Mouse (Mus musculus) adrenal gland, postnatal 14 days (tissue): Measurements from ENCODE around the gene Nrap. TPM values are rescaled to one million over a fixed set of nuclear protein-coding genes. Genes with fewer than 3 reads are reported as not detected.
A peak's percentile ranks its signal among the peaks of the same experiment; 100 is the strongest.

ENCODE experiments used
- DNase-seq: peaks from one replicate; pipeline ENCODE4 v3.0.0; 2021; ENCODE audit warnings: mixed read lengths
- total RNA-seq: library from RNA; stranded (reverse); gene quantifications from 2 replicates; pipeline ENCODE4 v1.2.3, GENCODE M21; 2021

The Nrap gene
- total RNA-seq, 1 experiment from 2014 or later = 0.11 TPM

DNA sequence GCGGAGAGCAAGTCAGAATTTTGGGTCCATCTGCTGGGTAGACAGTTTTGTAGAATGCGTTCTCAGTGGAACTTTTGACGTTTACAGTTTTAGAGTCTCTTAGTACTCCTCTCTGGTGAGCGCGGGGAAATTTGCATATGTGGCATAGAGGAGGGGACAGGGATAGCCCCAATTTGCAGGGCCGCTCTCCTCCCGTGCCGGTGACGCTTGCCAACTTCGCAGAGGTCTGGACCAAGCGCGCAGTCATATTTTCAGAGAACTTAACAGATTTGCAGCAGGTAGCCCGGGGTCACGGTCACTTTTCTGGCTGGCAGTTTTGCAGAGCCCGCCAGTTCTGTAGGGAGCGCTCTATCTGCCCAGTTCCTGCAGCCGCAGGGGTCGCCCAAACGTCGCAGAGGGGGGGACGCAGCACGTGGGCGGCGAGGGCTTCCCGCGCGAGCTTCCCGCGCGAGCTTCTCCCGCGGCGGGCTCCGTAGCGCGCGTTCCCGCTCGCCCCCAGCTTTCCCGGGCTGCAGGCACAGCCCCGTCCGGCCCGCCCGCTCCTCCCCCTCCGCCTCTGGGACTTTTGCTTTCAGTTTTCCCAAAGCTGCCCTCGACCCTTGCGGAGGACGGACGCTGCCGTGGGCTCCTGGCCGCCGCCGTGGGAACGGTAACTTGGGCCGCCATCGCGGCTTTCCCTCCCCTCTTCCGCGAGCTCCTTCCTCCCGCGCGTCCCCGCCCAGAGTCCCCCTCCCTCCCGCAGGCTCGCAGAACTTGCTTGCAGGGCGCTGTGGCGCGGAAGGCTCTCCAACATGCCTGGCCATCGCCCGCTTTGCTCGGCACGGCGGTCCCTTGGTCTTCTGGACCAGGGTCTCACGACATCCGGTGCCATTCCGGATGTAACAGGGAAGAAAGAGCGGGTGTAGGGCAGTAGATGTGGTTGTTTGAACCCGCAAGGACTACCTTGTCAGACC is 7.1 kb upstream of the Nrap start, which contains the start of gene Casp7:
Gene Casp7 (plus strand): TSS at position 461 of the 953 bp plus-strand sequence.
- peak; percentile 85 for DNase-seq

DNA sequence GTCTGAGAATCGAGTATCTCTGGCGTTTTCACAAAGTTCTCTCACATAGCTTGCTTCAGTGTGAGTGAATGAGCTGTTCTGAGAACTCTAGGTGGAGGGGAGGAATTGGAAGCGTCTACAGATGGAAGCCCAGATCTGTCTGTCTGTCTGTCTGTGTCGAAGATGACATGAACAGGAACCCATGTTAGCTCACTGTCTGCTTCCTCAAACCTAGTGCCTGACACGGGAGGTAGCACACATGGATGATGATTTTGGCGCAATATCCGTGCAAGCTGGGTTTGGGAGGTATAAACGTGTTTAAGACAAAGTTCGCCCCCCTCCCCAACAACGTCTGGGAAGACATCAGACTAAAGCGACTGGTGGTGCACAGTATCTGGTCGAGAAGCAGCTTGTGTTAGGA is 6.4 kb upstream of the Nrap start:
- no peak for DNase-seq

DNA sequence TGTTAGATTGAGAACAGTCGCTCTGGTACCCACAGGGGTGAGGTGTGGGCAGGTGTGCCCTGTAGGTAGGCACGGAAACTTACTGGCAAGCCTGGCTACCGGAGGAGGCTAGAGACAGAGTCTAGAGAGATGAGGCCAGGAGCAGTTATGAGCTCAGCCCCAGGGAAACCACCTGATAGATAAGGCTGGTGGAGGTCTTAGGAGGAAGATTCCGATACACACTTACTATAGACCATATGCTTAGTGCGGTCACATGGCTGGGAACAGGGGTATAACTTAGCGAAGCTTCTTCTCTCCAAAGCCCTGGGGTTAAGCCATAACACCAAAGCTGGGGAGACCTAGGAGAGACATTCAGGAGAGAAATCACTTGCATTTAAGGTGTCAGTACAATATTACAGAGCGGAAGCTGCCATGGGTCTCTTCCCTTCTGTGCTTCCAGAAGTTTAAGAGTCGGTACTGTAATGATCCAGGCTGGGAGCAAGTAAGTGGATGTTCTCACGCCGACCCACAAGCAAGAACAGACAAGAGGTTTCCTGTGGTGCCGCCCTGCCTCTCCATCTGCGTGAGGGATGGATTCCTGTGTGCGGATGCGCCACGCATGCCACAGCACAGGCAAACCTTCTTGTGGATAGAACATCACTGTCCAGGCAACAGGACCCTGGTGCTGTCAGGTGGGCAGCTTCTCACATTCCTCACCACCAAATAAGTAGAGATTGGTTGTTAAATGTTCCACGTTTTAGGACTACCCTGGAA is 5.5 kb upstream of the Nrap start:
- DNase-seq = no peak

DNA sequence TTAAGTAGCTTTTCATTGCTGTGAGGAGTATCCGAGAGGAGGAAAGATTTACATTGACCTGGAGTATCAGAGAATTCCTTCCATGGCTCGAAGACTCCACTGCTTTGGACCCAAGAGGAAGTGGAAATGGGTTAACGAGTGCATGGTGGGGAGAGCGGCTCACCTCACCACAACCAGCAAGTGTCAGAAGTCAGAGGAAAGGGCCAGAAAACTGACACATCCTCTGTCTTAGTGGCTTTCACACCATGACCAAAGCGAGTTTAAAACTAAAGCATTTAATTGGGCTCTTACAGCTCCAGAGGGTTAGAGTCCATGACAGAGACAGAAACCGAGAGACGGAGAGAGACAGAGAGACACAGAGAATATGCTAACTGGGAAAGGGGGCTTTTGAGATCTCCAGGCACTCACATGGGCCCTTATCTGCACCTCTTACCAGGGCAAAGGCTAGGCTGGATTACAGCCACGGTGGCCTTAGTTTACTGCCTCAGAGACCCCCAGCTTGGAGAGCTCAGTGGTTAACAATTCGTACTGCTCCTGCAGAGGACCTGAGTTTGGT is 3.6 kb upstream of the Nrap start:
- DNase-seq = no peak

DNA sequence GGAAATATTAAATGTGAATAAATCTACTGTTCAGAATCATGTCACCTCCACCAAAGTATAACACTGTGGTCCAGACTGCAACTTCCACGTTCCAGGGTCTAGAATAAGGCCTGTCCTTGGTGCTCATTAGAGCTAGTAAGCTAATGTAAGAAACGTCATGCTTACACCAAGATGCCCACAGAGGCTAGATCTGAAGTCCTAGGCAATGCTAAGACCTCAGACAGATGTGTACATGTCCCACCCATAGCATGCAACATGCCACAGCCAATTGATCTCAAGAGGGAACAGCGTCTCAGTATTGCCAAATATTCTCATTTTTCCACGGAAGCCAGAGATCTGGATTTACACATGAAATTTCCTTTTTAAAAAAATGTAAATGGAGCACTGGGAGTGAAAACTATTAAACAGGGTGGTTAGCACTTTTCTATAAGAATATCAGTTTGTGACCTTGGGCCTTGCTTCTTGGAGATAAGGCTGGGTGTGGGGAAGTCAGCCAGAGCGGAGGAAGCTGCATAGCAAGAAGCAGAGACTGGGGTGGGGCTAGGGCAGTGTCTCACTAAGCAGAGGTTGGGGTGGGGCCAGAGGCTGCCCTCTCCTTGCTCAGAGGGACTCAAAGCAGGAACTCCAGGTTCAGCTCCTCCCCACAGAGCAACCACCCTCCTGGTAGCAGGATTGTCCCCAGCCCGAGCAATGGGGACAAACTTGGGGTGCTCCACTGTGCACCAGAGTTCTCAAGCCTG is 1.6 kb upstream of the Nrap start:
- no peak for DNase-seq

DNA sequence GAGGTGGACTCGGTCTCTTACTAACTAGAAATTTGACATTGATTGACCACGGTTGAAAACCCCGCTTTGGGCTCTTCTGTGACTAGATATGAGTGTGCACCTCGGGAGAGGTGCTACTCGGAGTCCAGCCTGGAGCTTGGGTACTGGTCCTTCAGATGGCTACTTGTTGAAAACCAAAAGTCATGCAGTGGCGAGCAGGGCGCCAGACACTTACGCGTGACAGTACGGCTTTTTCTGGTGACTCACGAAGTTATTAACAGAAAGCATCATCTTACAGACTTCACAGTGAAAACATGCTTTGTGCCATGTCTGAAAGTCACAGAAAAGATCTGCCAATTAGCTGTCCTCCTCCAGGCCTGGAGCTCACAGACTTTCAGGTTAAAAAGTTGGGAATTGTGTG is 661 bp downstream of the Nrap start:
- no peak for DNase-seq

DNA sequence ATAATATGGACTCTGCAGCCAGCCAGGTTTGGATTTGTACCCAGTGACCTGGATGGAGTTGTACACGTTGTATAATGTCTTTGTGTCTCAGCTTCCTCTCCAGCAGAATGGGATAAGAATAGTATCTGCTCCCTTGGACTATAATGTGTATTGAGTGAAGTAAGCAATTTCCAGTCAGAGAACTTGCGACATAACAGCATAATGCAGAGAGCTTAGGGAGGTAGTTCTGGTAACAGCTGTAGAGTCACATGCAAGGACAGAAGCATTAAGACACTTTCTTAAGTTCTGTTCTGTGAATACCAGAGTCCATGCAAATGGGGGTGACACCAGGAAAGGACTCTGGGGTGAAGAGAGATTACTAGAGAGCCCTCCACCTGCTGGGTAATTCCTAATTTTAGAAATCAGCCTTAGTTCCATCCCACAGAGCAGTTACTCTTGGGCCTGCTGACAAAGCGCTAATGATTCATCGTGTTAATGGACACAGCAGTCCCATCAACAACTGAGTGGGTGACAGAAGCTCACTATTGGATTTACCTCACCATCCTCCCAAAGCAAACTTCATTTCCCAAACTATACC is 2.0 kb downstream of the Nrap start:
- DNase-seq = no peak

DNA sequence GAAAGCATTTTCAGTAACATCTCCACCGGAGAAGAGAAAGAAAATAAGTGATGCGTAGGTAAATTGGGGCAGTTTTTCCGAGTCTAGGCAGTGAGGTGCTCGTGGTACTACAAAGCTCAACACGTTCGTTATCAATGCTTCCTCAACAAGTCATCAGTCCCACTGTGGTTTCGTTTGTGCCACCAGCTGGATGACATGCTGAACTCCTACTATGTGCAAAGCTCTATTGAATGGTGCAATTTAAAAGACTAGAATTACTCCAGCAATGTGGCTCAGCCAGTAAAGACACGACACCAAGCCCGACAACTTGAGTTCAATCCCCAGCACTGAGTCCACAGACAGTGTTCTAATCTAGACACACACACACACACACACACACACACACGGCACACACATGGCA is 3.7 kb downstream of the Nrap start:
- DNase-seq = no peak

DNA sequence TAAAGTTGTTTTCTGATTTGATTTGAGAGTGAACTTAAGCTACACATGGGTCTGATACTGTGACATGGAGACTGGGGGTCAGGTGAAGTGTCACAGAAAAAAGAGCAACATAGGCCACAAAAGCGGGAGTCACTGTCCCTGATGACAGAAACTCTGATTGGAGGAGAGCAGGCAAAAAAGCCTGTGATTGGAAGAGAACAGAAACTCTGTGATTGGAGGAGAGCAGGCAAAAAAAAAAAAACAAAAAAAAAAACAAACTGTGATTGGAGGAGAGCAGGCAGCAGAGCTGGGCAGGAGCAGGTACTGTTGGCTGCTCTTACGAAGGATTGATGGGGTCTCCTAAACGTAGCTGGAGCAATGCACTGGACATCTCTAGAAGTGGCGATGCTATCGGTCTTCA is 4.3 kb downstream of the Nrap start:
- no peak for DNase-seq

DNA sequence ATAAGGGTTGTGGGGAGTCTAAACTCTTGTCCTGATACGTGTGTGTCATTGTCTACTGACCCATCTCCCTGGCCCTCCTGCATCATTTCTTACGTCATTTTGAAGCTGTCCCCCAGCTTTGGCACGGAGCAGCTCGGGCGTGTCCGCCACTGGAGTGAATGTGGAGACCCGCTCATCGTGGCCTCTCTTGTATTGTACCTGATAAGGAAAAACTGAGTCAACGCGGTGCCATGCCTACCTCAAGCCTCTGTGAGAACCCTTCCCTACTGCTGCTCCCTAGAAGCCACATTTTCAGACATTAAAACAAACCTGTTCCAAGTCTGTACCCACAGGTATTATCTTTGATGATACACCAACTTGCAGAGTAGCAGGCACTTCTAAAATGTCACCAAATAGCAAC is 8.4 kb downstream of the Nrap start:
- no peak for DNase-seq

DNA sequence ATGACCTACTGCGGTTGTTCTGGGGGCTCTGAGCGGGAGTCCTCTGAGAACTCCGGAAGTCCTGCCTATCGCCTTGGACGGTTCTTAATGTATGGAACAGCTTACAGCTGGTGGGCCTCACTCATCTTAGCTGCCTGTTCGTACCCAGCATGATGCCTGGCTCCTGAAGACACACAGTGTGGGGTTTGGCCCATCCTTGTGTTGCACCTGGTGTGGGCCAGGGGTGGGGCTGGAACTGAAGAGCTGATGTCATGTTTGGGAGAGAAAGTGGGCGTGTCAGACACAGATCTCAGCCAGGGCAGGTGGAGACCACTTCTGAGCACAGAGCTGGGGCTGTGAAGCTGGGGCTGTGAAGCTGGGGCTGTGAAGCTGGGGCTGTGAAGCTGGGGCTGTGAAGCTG is 9.5 kb downstream of the Nrap start:
- DNase-seq = no peak

DNA sequence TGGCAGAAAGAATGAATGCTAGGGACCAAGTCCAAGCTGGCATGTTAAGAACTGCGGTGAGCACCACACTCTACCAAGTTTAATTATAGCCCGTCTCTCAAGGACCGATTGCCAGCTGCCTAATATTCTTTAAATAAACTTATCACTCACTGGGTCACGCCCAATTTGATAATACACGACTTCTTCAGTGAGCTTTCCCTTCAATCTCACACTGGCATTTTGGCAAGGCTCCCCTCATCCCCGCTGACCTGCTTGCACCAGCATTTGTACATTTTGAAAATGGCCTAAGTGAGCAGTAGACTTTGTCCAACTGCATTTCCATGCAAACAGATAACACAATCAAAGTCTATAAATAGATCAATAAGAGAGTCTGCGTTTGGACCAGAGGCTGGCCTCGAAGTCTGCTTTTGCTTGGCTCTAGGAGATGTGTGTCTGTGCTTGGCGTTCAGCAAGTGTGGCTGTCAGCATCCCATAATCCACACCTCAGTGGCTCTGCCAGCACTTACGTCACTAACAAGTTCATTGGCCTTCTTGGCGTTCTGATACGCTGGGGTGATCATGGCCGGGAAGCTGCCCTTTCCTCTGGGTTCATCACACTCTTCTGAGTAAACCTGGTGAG is 11.2 kb downstream of the Nrap start:
- no peak for DNase-seq

DNA sequence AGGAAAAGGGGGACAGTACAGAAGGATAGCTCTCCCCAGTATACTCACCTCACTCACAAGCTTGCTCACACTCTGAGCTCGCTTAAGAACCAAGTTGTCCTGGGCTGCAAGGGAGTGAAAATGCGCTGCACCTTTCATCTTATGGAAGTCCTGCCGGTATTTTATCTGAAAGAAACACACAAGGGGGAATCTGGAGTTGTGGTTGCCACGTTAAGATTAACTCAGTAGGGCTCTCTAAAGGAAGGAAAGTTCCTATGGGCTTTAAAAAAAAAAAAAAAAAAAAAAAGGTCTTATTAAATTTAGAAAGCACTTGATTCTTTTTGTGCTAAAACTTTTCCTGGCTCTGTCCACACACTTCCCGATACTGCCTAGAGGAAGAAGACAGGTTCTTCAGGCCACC is 11.8 kb downstream of the Nrap start:
- DNase-seq = no peak

DNA sequence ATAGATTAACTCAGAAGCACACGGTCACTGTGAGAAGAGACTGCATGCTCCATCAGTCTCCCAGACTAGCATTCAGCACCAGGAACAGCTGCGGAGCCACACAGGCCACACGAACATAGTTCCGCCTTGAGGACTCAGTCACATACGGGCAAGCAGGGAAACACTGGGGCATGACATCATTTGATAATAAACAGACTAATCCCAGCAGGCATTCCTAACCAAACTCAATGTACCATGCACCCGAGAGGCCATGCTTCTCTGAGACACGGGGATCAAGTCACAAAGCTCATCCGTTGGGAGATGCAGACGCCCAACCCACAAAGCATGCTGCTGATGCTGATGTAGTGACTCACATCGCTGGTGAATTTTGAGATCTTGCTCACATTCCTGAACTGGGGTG is 15.8 kb downstream of the Nrap start:
- no peak for DNase-seq

DNA sequence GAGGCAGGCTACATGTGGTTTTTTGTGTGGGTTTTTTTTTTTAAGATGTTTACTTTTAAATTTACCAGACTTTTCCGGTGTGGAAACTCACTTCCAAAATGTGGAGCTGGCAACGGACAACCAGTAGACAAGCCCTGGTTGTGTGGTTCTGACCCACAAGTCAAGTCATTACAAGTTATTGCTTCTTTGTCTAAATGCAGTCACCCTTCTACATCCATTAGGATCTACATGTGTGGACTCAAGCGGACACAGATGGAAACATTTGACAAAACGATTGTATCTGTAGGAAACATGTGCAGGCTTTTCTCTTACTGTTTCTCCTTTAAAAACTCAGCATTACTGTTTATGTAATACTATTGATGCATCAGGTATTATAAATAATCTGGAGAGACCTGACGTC is 16.6 kb downstream of the Nrap start:
- DNase-seq = no peak

DNA sequence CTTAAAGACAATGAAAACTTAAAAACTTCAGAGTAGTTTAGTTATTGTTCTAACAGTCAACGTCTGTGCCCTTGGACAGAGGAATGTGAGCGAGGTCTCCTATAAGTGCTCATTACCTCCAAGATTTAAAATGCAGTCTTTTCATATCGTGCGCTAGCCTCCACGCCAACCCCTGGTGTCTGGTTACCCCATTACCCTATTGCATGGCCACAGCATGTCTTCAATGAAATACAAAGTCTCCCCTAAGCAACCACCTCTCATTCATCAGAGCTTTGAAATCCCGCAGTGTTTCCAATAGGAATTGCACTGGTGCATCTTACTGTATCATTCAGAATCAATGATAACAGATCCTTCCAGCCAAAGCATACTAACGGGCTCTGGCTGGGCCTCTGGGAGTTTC is 17.6 kb downstream of the Nrap start:
- DNase-seq = no peak

DNA sequence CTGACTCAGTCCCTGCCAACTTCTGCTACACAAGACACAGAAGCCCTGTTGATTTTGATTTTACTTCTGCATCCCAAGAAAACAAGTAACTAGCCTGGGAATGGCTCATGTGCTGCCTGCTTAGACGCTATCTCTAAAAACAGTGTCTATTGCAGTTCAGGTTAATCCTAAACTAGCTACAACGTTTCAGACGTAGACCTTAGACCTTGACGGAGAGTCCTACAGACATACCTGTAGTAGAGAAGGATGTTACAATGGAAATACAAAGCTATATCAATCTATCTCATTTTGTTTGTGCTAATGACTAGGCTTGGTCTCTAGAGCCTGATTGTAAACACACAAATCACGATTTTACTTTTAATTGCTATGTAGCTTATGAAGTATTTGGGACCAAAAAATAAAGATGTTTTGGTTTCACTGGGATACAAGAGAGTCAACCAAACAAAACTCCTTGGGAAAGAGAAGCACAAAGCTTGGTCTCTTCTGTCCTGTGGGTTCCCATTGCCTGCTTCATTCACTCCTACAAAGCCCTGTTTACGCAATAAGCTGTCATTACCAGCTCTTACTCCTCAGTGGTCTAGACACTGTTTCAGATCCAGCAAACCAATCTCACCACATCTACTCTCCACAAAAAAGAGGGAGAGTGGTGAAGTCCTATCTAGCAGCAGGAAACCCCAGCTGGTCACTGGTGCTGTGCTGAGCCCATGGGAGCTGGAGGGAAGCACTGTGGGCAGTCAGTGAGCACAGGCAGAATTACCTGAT is 19.3 kb downstream of the Nrap start:
- DNase-seq = no peak

DNA sequence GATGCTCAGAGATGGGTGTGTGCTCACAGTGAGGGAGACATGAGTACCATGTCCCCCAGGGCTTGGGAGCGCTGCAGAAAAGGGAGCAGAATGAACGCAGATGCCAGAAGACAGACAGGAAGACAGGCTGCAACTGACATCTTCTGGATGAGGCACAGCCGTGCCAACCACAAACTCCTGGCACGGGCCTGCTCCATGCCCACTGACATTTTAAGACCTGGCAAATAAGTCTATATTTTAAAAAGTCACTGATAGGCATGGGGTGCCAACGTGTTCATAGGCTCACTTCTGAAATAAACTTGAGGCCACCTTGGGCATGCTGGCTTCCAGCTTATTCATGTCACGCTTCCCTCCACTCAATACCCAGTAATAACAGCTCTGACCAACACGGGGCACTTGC is 20.9 kb downstream of the Nrap start:
- no peak for DNase-seq

DNA sequence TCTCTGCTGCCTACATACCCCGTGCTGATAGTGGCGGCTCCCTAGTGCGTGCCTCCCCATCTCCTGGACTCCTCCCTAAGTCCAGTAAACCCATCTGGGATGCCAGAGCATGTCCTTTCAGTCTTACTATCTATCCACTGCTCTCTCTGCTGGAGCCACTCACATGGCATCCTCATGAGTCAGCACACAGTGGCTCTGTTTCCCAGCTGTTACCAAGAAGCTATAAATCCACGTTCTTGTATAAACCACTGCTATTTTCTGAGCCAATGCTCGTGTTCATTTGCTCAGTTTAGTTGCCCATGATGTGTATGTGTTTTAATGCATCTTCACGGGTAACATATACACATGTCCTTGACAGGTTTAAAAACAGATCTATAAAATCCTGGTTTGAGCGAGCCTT is 22.1 kb downstream of the Nrap start:
- DNase-seq = no peak

DNA sequence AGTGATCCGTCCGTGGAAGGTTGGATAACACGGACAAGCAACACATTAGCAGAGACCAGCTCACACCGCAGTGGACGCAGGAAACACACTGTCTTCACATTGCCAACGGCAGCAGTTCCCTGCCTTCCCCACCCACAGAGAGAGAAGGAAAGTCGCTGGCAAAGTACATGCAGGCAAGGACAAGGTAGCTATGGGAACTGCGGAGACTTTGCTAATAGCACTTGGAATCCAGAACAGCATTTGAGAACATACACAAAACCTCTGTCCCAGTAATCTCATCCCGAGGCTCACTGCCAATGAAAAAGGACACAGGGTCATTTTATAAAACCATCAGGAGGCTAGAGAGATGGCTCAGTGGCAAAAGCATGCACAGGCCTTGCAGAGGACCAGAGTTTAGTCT is 23.2 kb downstream of the Nrap start:
- no peak for DNase-seq

DNA sequence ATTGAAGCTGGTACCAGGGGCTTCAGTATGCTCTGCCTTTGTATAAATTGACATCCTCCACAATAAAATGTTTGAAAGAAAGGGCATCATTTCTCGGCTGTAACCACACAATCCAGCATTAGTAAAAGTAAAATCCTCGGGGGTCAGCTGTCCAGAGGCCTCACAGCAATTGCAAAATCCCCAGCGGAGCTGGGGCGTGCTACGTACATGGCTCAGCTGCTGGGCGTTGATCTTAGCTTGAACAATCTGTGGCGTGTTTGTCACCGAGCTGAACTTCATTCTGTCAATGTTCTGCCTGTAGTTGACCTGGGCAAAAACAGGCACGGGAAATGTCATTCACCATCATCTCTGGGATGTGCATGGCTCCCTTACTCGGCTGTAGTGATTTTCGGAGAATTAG is 23.7 kb downstream of the Nrap start:
- DNase-seq = no peak
